Mouse (Mus musculus) cerebellum, adult 2 months (tissue): ENCODE data around the gene Cnnm1. TPM values are rescaled to one million over a fixed set of nuclear protein-coding genes. Genes with fewer than 3 reads are reported as not detected.
A peak's percentile ranks its signal among the peaks of the same experiment; 100 is the strongest.

Experiments
- DNase-seq, 2 experiments: peaks; one replicate each; pipeline ENCODE4 v3.0.0; 2021
- H3K27ac ChIP-seq: fragments of 200-500 bp; 2 replicates; pipeline ENCODE4 v1.5.1; 2012; ENCODE audit warnings: low read length, control low read depth, inconsistent platforms; ENCODE audit not compliant: insufficient read depth
- H3K27me3 ChIP-seq: fragments of 200-500 bp; 2 replicates; pipeline ENCODE4 v1.6.1; 2012; ENCODE audit warnings: inconsistent platforms, mild to moderate bottlenecking, low read length, moderate library complexity; ENCODE audit not compliant: control insufficient read depth, insufficient read depth
- H3K4me1 ChIP-seq: fragments of 200-500 bp; 2 replicates; pipeline ENCODE4 v1.6.1; 2011; ENCODE audit warnings: low read length; ENCODE audit not compliant: control insufficient read depth, insufficient read depth
- H3K4me3 ChIP-seq: fragments of 200-500 bp; replicated peaks from 2 replicates; pipeline ENCODE3; 2011; ENCODE audit warnings: mild to moderate bottlenecking, low read depth, low read length, control low read depth; ENCODE audit not compliant: insufficient read depth
- CTCF ChIP-seq: fragments of 200-500 bp; IDR thresholded peaks from 2 replicates; pipeline ENCODE4 v1.5.1; 2011; ENCODE audit warnings: low read depth, mild to moderate bottlenecking, control low read depth, low read length, moderate library complexity, borderline replicate concordance; ENCODE audit not compliant: insufficient read depth
- POLR2A ChIP-seq: fragments of 200-500 bp; IDR thresholded peaks from 2 replicates; pipeline ENCODE4 v1.6.1; 2011; ENCODE audit warnings: low read length, control low read depth, borderline replicate concordance; ENCODE audit not compliant: insufficient read depth
- WGBS: fragments of 180-500 bp; shearing (Covaris S2); methylation state at CpG from one replicate; pipeline ENCODE4 v1.1.7; 2018; 5-methylcytosine and 5-hydroxymethylcytosine counted together
- polyA plus RNA-seq: library from polyadenylated mRNA; depleted of rRNA; stranded (reverse); fragments of >200 nt; gene quantifications from 2 replicates; pipeline ENCODE4 v1.2.3, GENCODE M21; 2012

Cnnm1 gene
- polyA plus RNA-seq, 1 experiment: 80.2 TPM

GRCm38 (mm10) chr19:43524187-43525103 lies 84.2 kb downstream of the Cnnm1 start, which contains the start of gene Got1:
TSS of gene Got1 (minus strand) at chr19:43524605.
- under 1% methylated on average over 57 of the region's 58 CpGs for WGBS
- peak; percentile 97 to 99 for DNase-seq
- TF ChIP-seq CTCF (no peak), POLR2A (peak; percentile 79)
- no peaks in the 10 kb centered on the region for H3K27me3 ChIP-seq
- H3K4me1 ChIP-seq: no peaks in the 10 kb centered on the region; the same call in 1 of the 2 replicates
- H3K27ac ChIP-seq: peak within 1 kb of the TSS; percentile 99
- H3K4me3 ChIP-seq: peak within 1 kb of the TSS; percentile 73

- H3K4me3 ChIP-seq: peak overlapping the region; percentile 72
- TF ChIP-seq POLR2A: no peak
- no peak for TF ChIP-seq CTCF
- H3K4me1 ChIP-seq: no peaks in the 10 kb centered on the region; the same call in none of the 2 replicates
- WGBS: 2% methylated on average over 10 of the region's 10 CpGs
- H3K27ac ChIP-seq: peak overlapping the region; percentile 99
- peak in 1 of 2 experiments; percentile 81 for DNase-seq
- no peaks in the 10 kb centered on the region for H3K27me3 ChIP-seq
These were observed 84.9 kb downstream of the Cnnm1 start for GRCm38 (mm10) chr19:43525104-43525482.

GRCm38 (mm10) chr19:43525566-43525965 lies 85.3 kb downstream of the Cnnm1 start:
- Histone ChIP-seq H3K4me1 (no peaks in the 10 kb centered on the region; the same call in 1 of the 2 replicates), H3K27me3 (no peaks in the 10 kb centered on the region), H3K4me3 (peak overlapping the region; percentile 72), H3K27ac (peak overlapping the region; percentile 99; the same call in 1 of the 2 replicates)
- peak in 1 of 2 experiments; percentile 28 for DNase-seq
- WGBS: 86% methylated on average over 7 of the region's 7 CpGs
- TF ChIP-seq POLR2A (no peak), CTCF (no peak)

- DNase-seq: no peak
- no peak overlapping the region for H3K4me3 ChIP-seq
- H3K27me3 ChIP-seq: no peaks in the 10 kb centered on the region
- no peak overlapping the region for H3K27ac ChIP-seq
- no peak for TF ChIP-seq CTCF
- no peak for TF ChIP-seq POLR2A
- no peaks in the 10 kb centered on the region; the same call in 1 of the 2 replicates for H3K4me1 ChIP-seq
- WGBS: 96% methylated on average over 9 of the region's 9 CpGs
These were observed 85.8 kb downstream of the Cnnm1 start for GRCm38 (mm10) chr19:43526025-43526424.

GRCm38 (mm10) chr19:43527131-43527530 lies 86.9 kb downstream of the Cnnm1 start:
- no peaks in the 10 kb centered on the region for H3K27me3 ChIP-seq
- 13% methylated on average over 11 of the region's 11 CpGs for WGBS
- H3K27ac ChIP-seq: no peak overlapping the region
- TF ChIP-seq CTCF (peak; percentile 8; the same call in 1 of the 2 replicates), POLR2A (no peak)
- no peak for DNase-seq
- H3K4me1 ChIP-seq: no peaks in the 10 kb centered on the region; the same call in 1 of the 2 replicates
- no peak overlapping the region for H3K4me3 ChIP-seq

GRCm38 (mm10) chr19:43528056-43528587 lies 87.9 kb downstream of the Cnnm1 start:
- Histone ChIP-seq H3K4me3 (no peak overlapping the region), H3K27ac (no peak overlapping the region), H3K4me1 (no peaks in the 10 kb centered on the region; the same call in 1 of the 2 replicates), H3K27me3 (no peaks in the 10 kb centered on the region)
- TF ChIP-seq CTCF: no peak
- TF ChIP-seq POLR2A: no peak
- WGBS: 81% methylated on average over 8 of the region's 8 CpGs
- no peak for DNase-seq

GRCm38 (mm10) chr19:43530197-43530770 lies 90.0 kb downstream of the Cnnm1 start:
- no peak overlapping the region for H3K4me3 ChIP-seq
- TF ChIP-seq CTCF (peak; percentile 84), POLR2A (no peak)
- DNase-seq: peak; percentile 69 to 76
- no peak overlapping the region for H3K27ac ChIP-seq
- H3K27me3 ChIP-seq: no peaks in the 10 kb centered on the region
- WGBS: 2% methylated on average over 13 of the region's 13 CpGs
- H3K4me1 ChIP-seq: no peaks in the 10 kb centered on the region; the same call in 1 of the 2 replicates

- Histone ChIP-seq H3K27me3 (no peaks in the 10 kb centered on the region), H3K4me1 (no peaks in the 10 kb centered on the region; the same call in 1 of the 2 replicates), H3K27ac (no peak overlapping the region), H3K4me3 (no peak overlapping the region)
- no peak for DNase-seq
- WGBS: 37% methylated on average over 12 of the region's 12 CpGs
- TF ChIP-seq POLR2A (no peak), CTCF (no peak)
These were observed 90.7 kb downstream of the Cnnm1 start for GRCm38 (mm10) chr19:43530921-43531320.
